Mouse (Mus musculus) frontal cortex, postnatal 10 days (tissue): ENCODE measurements around the gene Dnajb8.

Experiments
- DNase-seq, 2 experiments: peaks; one replicate each; pipeline ENCODE4 v3.0.0; 2022; ENCODE audit warnings: low spot score in 2 of 2, mixed read lengths in 1 of 2

Dnajb8 gene

GRCm38 (mm10) chr6:88199001-88199717 lies 22.9 kb upstream of the Dnajb8 start:
- no peak for DNase-seq

GRCm38 (mm10) chr6:88199718-88200692 lies 22.1 kb upstream of the Dnajb8 start:
- no peak for DNase-seq

- no peak for DNase-seq
Observed at GRCm38 (mm10) chr6:88200693-88201609, 21.1 kb upstream of the Dnajb8 start.

- no peak for DNase-seq
Observed at GRCm38 (mm10) chr6:88201926-88202700, 20.0 kb upstream of the Dnajb8 start.

GRCm38 (mm10) chr6:88202921-88203690 lies 19.0 kb upstream of the Dnajb8 start:
- no peak for DNase-seq

GRCm38 (mm10) chr6:88203791-88204405 lies 18.2 kb upstream of the Dnajb8 start:
- no peak for DNase-seq

- no peak for DNase-seq
Observed at GRCm38 (mm10) chr6:88204531-88205385, 17.3 kb upstream of the Dnajb8 start.

GRCm38 (mm10) chr6:88205386-88205700 lies 16.7 kb upstream of the Dnajb8 start:
- DNase-seq: no peak

- no peak for DNase-seq
Observed at GRCm38 (mm10) chr6:88205937-88206336, 16.1 kb upstream of the Dnajb8 start.

- no peak for DNase-seq
Observed at GRCm38 (mm10) chr6:88206566-88206965, 15.5 kb upstream of the Dnajb8 start.

GRCm38 (mm10) chr6:88207403-88208033 lies 14.6 kb upstream of the Dnajb8 start:
- DNase-seq: no peak

- DNase-seq: no peak
Observed at GRCm38 (mm10) chr6:88208321-88208720, 13.7 kb upstream of the Dnajb8 start.

- DNase-seq: no peak
Observed at GRCm38 (mm10) chr6:88209453-88209852, 12.6 kb upstream of the Dnajb8 start.

- no peak for DNase-seq
Observed at GRCm38 (mm10) chr6:88210182-88210581, 11.9 kb upstream of the Dnajb8 start.

GRCm38 (mm10) chr6:88215797-88216196 lies 6.3 kb upstream of the Dnajb8 start:
- DNase-seq: no peak

- DNase-seq: no peak
Observed at GRCm38 (mm10) chr6:88216199-88216598, 5.9 kb upstream of the Dnajb8 start.

- DNase-seq: no peak
Observed at GRCm38 (mm10) chr6:88219094-88219493, 3.0 kb upstream of the Dnajb8 start.

- no peak for DNase-seq
Observed at GRCm38 (mm10) chr6:88226570-88226994, 4.5 kb downstream of the Dnajb8 start.
